8 mouse cellular contexts compared by ENCODE assay signal in genomic region chr13:21722373-21722925, GRCm38 (mm10). TPM values are rescaled to one million over a fixed set of nuclear protein-coding genes. Genes with fewer than 3 reads are reported as not detected.
DNase-seq lines count a peak whose midpoint lies in the region; ATAC-seq lines count a peak whose summit lies in the region.

No protein-coding gene starts in this region.

- no peaks in the 10 kb centered on the region for H3K27me3 ChIP-seq in intestine, embryonic 14.5 days (replicated peaks; ENCODE audit: control insufficient read depth, insufficient read depth, low read length)
- no peaks in the 10 kb centered on the region for H3K27me3 ChIP-seq in neural tube, embryonic 11.5 days (ENCODE audit: control insufficient read depth, insufficient read depth, low read length)

- H3K27ac ChIP-seq in intestine, embryonic 14.5 days (ENCODE audit: low read depth), result peak overlapping the region; percentile 93
- peak overlapping the region; percentile 90 for H3K27ac ChIP-seq in neural tube, embryonic 11.5 days (ENCODE audit: low read depth, low read length)

- peaks cover 26% of the 10 kb centered on the region for H3K4me1 ChIP-seq in intestine, embryonic 14.5 days (replicated peaks; ENCODE audit: control insufficient read depth, insufficient read depth, low read length)
- H3K4me1 ChIP-seq in neural tube, embryonic 11.5 days (ENCODE audit: control insufficient read depth, insufficient read depth, low read length), result peaks cover 23% of the 10 kb centered on the region

- peak overlapping the region; percentile 74 for H3K4me2 ChIP-seq in intestine, embryonic 14.5 days (ENCODE audit: low read length)
- peak overlapping the region; percentile 45 for H3K4me2 ChIP-seq in neural tube, embryonic 11.5 days (ENCODE audit: low read depth)

- H3K9me3 ChIP-seq in intestine, embryonic 14.5 days (ENCODE audit: control insufficient read depth, low read length), result no peaks in the 10 kb centered on the region
- H3K9me3 ChIP-seq in neural tube, embryonic 11.5 days (ENCODE audit: control insufficient read depth, low read length), result no peaks in the 10 kb centered on the region

- H3K9ac ChIP-seq in intestine, embryonic 14.5 days (ENCODE audit: low read length), result peak overlapping the region; percentile 64
- peak overlapping the region; percentile 61 for H3K9ac ChIP-seq in neural tube, embryonic 11.5 days (ENCODE audit: low read length)

- H3K36me3 ChIP-seq in intestine, embryonic 14.5 days (ENCODE audit: control insufficient read depth, insufficient read depth, low read length), result no peaks in the 10 kb centered on the region
- no peaks in the 10 kb centered on the region for H3K36me3 ChIP-seq in neural tube, embryonic 11.5 days (ENCODE audit: control insufficient read depth, insufficient read depth, low read length)

- peak overlapping the region; percentile 33 for H3K4me3 ChIP-seq in intestine, embryonic 14.5 days (ENCODE audit: low read depth, low read length)
- peak overlapping the region; percentile 25 for H3K4me3 ChIP-seq in neural tube, embryonic 11.5 days (ENCODE audit: low read depth, low read length)

- 7% methylated on average over 6 of the region's 11 CpGs for WGBS in intestine, embryonic 14.5 days
- WGBS in neural tube, embryonic 11.5 days, result 3% methylated on average over 9 of the region's 11 CpGs

- 0 out of 2 replicates have a peak, but pooled peaks have one; percentile 9 for ATAC-seq in intestine, embryonic 14.5 days (replicated peaks; ENCODE audit: low FRiP score, low TSS enrichment, low read depth)
- ATAC-seq in neural tube, embryonic 11.5 days (ENCODE audit: insufficient read depth, low FRiP score, low TSS enrichment), result peak; percentile 25; the same call in 1 of the 2 replicates
- no peak for ATAC-seq in granulocyte monocyte progenitor cell, adult 5-6 weeks (replicated peaks; ENCODE audit: poor library complexity, severe bottlenecking)

- peak; percentile 58 for DNase-seq in retina, embryonic 14.5 days (ENCODE audit: low spot score)
- DNase-seq in retina, postnatal 1 day, result no peak
- DNase-seq in embryo, embryonic 11.5 days (ENCODE audit: low read depth, low spot score), result peak; percentile 23
- DNase-seq in intestine, embryonic 14.5 days (ENCODE audit: low spot score), result no peak
- peak; percentile 21 for DNase-seq in neural tube, embryonic 11.5 days (ENCODE audit: low spot score)
- DNase-seq in right cerebral cortex, postnatal 4 days, result no peak
- DNase-seq in kidney, postnatal 36 days, result no peak

RNA-seq across cellular contexts. Expression of gene Hist1h2bm, which starts 0.6 kb away (rescaled TPM):
- polyA plus RNA-seq in intestine, embryonic 14.5 days (2014; fragmentation: Nextera tagmentation; extraction: Ambion mirVana), result 4.0 and 5.3 TPM in 2 replicates
- 4.3 and 4.6 TPM in 2 replicates for polyA plus RNA-seq in neural tube, embryonic 11.5 days (2014; fragmentation: Nextera tagmentation; extraction: Ambion mirVana)
- total RNA-seq in granulocyte monocyte progenitor cell, adult 5-6 weeks (2014; fragmentation: Nextera tagmentation), result 123 and 125 TPM in 2 replicates
- total RNA-seq in granulocyte monocyte progenitor cell, adult 5-6 weeks (2017), result 554 and 641 TPM in 2 replicates

RNA-seq across cellular contexts. Expression of gene Hist1h3h, which starts 5.0 kb away (rescaled TPM):
- polyA plus RNA-seq in intestine, embryonic 14.5 days (2014; fragmentation: Nextera tagmentation; extraction: Ambion mirVana), result 7.7 and 18.4 TPM in 2 replicates
- 5.6 and 23.9 TPM in 2 replicates for polyA plus RNA-seq in neural tube, embryonic 11.5 days (2014; fragmentation: Nextera tagmentation; extraction: Ambion mirVana)
- 4.5 TPM in 1 of 2 replicates, not detected in the other for total RNA-seq in granulocyte monocyte progenitor cell, adult 5-6 weeks (2014; fragmentation: Nextera tagmentation)
- total RNA-seq in granulocyte monocyte progenitor cell, adult 5-6 weeks (2017), result 334 and 360 TPM in 2 replicates

RNA-seq across cellular contexts. Expression of gene Hist1h2ai, which starts 6.2 kb away (rescaled TPM):
- polyA plus RNA-seq in intestine, embryonic 14.5 days (2014; fragmentation: Nextera tagmentation; extraction: Ambion mirVana), result 26.2 and 47.7 TPM in 2 replicates
- 13.2 and 19.5 TPM in 2 replicates for polyA plus RNA-seq in neural tube, embryonic 11.5 days (2014; fragmentation: Nextera tagmentation; extraction: Ambion mirVana)
- 17.2 TPM in 1 of 2 replicates, not detected in the other for total RNA-seq in granulocyte monocyte progenitor cell, adult 5-6 weeks (2014; fragmentation: Nextera tagmentation)
- 2,072 and 5,185 TPM in 2 replicates for total RNA-seq in granulocyte monocyte progenitor cell, adult 5-6 weeks (2017)

RNA-seq across cellular contexts. Expression of gene Hist1h2bl, which starts 6.5 kb away (rescaled TPM):
- 3.5 and 4.9 TPM in 2 replicates for polyA plus RNA-seq in intestine, embryonic 14.5 days (2014; fragmentation: Nextera tagmentation; extraction: Ambion mirVana)
- polyA plus RNA-seq in neural tube, embryonic 11.5 days (2014; fragmentation: Nextera tagmentation; extraction: Ambion mirVana), result 2.1 and 2.3 TPM in 2 replicates
- total RNA-seq in granulocyte monocyte progenitor cell, adult 5-6 weeks (2014; fragmentation: Nextera tagmentation), result 210 and 236 TPM in 2 replicates
- 416 and 515 TPM in 2 replicates for total RNA-seq in granulocyte monocyte progenitor cell, adult 5-6 weeks (2017)

RNA-seq across cellular contexts. Expression of gene Hist1h4j, which starts 12.4 kb away (rescaled TPM):
- polyA plus RNA-seq in intestine, embryonic 14.5 days (2014; fragmentation: Nextera tagmentation; extraction: Ambion mirVana), result 2.2 and 2.3 TPM in 2 replicates
- polyA plus RNA-seq in neural tube, embryonic 11.5 days (2014; fragmentation: Nextera tagmentation; extraction: Ambion mirVana), result 1.1 and 1.4 TPM in 2 replicates
- total RNA-seq in granulocyte monocyte progenitor cell, adult 5-6 weeks (2014; fragmentation: Nextera tagmentation), result 2.1 and 2.5 TPM in 2 replicates
- total RNA-seq in granulocyte monocyte progenitor cell, adult 5-6 weeks (2017), result 277 and 325 TPM in 2 replicates

Comparison
In these comparisons a context has a peak if more than half of its experiments do, and no peak if none do; other contexts are left out.
1. DNase-seq: peak in retina, embryonic 14.5 days (single experiment), embryo, embryonic 11.5 days (single experiment) and neural tube, embryonic 11.5 days (single experiment); none in retina, postnatal 1 day (single experiment), intestine, embryonic 14.5 days (single experiment), right cerebral cortex, postnatal 4 days (single experiment) and kidney, postnatal 36 days (0 of 2).